Mouse (Mus musculus) embryo, embryonic 9.5 days (tissue): ENCODE results near the gene Klre1.
A peak's percentile ranks its signal among the peaks of the same experiment; 100 is the strongest.

Experiments
- DNase-seq: peaks from one replicate; pipeline ENCODE4 v3.0.0-alpha.2; 2017; ENCODE audit errors: extremely low spot score

The Klre1 gene

GRCm38 (mm10) chr6:129577605-129578004 lies at the start of gene Klre1:
Gene Klre1 (plus strand): TSS chr6:129577905.
- no peak for DNase-seq

DNA sequence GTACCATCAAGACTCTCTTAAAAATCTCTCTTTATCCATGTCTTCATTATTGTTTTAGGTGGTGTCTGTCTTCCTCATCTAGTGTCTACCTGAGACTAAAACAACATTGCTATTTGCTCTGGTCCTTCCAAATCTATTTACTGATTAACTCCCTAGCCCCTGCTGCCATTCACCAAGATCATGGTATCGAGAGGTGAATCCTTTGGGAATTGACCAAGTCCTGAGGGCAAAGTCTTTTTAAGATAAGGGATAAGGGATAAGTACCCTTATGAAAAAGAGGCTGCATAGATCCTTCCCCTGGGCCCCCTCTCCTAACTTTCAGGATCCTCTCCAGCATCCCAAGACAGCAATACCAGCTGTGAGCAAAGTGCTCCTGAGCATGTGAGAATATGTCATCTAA lies 48.1 kb upstream of the Klre1 start:
- DNase-seq: no peak

- DNase-seq: no peak
Measured at GRCm38 (mm10) chr6:129530261-129530660, 47.4 kb upstream of the Klre1 start.

- no peak for DNase-seq
Measured at GRCm38 (mm10) chr6:129532556-129532941, 45.2 kb upstream of the Klre1 start.

GRCm38 (mm10) chr6:129532942-129533860 lies 44.5 kb upstream of the Klre1 start, which contains the start of gene Gabarapl1:
Gene Gabarapl1 (plus strand): TSS chr6:129533160.
- peak; percentile 83 for DNase-seq

DNA sequence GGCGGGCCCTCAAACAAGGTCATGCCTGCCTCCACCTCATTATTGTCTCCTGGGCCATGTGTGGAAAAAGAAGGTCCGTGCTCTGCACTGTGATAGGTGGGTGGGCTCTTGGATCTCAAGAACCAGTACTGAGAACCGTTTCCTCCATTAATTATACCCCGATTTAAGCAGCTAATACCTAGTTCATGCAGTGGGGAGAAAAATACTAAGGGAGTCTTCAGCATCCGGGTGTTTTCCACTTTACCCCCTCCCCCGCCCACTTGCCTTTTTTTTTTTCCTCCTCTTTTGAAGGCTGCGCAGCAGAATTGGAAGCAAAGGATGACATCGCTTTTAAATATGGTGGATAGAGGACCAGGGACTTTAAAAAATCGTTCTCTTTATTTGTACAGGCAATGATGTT lies 43.6 kb upstream of the Klre1 start:
- DNase-seq: no peak

GRCm38 (mm10) chr6:129534627-129535190 lies 43.0 kb upstream of the Klre1 start:
- no peak for DNase-seq

GRCm38 (mm10) chr6:129535723-129536122 lies 42.0 kb upstream of the Klre1 start:
- DNase-seq: no peak

DNA sequence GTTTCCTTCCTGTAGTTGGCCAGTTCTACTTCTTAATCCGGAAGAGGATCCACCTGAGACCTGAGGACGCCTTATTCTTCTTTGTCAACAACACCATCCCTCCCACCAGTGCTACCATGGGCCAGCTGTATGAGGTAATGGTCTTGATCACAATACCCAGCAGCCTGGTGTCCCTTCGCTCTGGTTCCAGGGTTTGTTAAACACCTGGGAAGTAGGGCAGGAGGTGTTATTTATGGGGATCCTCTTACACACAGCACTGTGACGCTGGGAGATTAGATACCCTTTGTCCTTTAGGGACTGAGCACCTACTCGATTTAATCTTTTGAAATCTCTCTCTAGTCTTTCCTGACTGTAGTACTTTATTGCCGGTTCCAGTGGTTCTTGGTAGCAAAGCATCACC lies 39.1 kb upstream of the Klre1 start:
- DNase-seq: no peak

- no peak for DNase-seq
Measured at GRCm38 (mm10) chr6:129541931-129542330, 35.8 kb upstream of the Klre1 start.

- DNase-seq: no peak
Measured at GRCm38 (mm10) chr6:129542540-129542939, 35.2 kb upstream of the Klre1 start.

- DNase-seq: peak; percentile 42
Measured at GRCm38 (mm10) chr6:129543709-129544606, 33.7 kb upstream of the Klre1 start.

- no peak for DNase-seq
Measured at GRCm38 (mm10) chr6:129547277-129547676, 30.4 kb upstream of the Klre1 start.

- DNase-seq: no peak
Measured at GRCm38 (mm10) chr6:129548009-129548408, 29.7 kb upstream of the Klre1 start.

DNA sequence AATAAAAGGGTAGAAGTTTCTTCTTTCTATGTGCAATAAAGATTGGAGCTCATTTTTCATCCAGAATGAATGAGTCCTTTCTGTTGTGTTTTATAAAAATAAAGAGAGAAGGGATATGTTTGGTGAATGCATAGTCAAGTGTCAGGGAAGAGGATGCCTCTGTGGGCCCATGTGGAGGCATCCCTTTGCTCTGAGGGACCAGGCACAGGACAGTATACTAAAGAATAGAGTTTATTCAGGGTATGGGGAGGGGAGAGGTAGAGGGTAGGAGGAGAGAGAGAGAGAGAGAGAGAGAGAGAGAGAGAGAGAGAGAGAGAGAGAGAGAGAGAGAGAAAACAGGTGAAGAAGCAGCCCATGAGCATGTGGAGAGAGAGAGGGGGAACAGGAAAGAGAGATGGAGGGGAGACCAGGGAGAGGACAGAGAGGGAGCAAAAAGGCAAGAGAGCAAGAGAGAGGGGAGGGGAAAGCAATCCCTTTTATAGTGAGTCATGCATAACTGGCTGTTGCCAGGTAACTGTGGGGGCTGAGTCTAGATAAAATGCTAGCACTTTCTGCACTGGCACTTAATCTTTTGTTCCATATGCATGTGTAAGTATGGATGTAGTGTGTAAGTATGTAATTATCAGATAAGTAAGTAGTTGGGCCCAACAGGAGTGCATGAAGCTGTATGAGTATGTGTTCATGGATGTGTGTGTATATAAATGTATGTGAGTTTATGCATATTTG lies 20.2 kb upstream of the Klre1 start:
- no peak for DNase-seq

DNA sequence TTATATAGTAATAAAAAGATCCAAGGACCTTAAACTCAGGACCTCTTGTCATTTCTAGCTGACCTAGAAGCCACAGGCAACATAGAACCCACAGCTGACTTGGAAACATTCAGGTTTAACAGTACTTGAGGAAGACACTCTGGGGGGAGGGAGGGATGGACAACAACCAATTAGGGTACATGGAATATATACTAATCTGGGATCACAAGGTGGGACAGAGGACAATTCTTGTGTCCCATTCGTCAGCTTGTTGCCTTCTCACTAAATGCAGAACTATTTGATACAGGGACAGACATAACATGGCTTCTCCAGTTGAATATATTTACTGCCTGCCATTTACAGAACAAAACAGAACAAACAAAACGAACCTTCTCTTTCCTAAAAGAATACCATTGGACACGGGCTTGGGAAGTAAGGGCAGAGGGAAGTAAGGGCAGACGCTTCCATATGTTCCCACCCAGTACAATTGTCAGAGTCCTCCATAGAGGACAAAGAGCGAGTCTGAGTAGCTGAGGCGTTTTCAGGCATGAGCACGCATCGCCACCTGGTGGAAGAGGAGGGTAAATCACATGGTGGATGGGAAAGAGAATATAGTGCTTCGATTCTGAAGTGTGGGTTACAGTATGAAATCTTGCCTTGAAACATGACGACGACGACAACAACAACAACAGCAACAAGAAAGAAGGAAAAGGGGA lies 18.6 kb upstream of the Klre1 start:
- peak; percentile 71 for DNase-seq

- no peak for DNase-seq
Measured at GRCm38 (mm10) chr6:129559641-129560027, 18.1 kb upstream of the Klre1 start.

DNA sequence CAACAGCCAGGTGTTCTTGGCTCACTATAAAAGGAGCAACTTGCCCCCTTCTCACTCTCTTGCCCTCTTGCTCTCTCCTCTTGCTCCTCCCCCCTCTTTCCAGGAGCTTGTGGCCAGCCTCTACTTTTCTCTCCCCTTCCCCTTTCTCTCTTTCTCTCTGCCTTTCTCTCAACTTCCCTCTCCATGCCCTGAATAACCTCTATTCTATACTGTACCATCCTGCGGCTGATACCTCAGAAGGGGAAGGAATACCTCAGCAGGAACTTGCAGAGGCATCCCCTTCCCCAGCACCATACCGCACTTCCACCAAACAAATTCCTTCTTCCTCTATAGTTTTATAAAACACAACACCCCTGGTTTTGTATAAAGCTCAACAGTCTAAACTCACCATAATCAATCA lies 12.4 kb upstream of the Klre1 start:
- no peak for DNase-seq

DNA sequence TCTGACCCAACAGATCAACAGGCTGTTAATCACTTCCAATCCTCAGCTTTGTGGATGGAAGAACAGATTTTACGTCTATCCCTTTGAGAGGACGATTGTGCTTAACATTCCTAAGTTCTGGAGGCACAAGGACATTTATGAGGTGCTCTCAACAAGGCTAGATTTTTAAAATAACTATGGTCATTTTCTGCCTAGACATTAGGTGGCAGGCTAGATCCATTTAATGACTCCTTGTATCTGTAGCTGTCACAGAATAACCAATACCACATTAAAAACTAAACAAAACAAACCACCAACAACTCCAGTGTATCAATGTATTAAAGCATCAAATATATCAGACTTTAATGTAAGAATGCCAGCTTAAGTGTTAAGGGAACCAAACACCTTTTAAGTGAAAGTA lies 2.4 kb upstream of the Klre1 start:
- DNase-seq: no peak

GRCm38 (mm10) chr6:129581274-129581673 lies 3.6 kb downstream of the Klre1 start:
- no peak for DNase-seq

DNA sequence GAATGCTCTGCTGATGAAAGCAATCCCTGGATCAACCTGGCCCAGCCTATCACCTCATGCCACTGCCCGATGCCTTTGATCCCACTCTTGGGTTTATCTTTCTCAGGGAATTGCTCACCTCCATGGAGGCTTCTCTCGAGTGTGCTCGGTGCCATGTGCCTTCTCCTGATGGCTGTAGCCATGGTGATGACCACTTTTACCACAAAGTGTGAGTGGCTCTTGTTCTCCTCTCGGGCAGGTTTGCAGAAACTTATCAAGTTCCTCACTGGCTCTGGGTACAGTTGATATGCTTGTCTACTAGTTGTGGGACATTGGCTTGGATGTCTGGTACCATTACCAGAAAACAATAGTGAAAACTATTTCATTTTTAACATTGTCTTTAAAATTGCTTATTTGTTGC lies 4.2 kb downstream of the Klre1 start:
- DNase-seq: no peak
